Mouse (Mus musculus) myocyte (in vitro differentiated cells): ENCODE results near the gene Wdr46. TPM values are rescaled to one million over a fixed set of nuclear protein-coding genes. Genes with fewer than 3 reads are reported as not detected.

Experiments
- H3K27me3 ChIP-seq: one replicate; pipeline ENCODE4 v1.6.1; 2011; ENCODE audit not compliant: control insufficient read depth, insufficient read depth, insufficient read length
- H3K36me3 ChIP-seq: one replicate; pipeline ENCODE4 v1.6.1; 2011; ENCODE audit not compliant: control insufficient read depth, insufficient read depth
- H3K4me2 ChIP-seq: one replicate; pipeline ENCODE4 v1.6.1; 2011; ENCODE audit warnings: low read depth, control low read depth
- H3K4me3 ChIP-seq: one replicate; pipeline ENCODE4 v1.5.1; 2011; ENCODE audit warnings: mild to moderate bottlenecking, control low read depth, moderate library complexity
- H3K79me2 ChIP-seq: one replicate; pipeline ENCODE4 v1.6.1; 2011; ENCODE audit not compliant: control insufficient read depth, insufficient read depth
- H3ac ChIP-seq: one replicate; pipeline ENCODE4 v1.6.1; 2011; ENCODE audit not compliant: control insufficient read depth, insufficient read length
- CEBPB ChIP-seq: IDR thresholded peaks from 2 replicates; pipeline ENCODE4 v1.6.1; 2011; ENCODE audit warnings: mild to moderate bottlenecking, moderate library complexity; ENCODE audit not compliant: poor library complexity, insufficient read depth, severe bottlenecking
- E2F4 ChIP-seq: IDR thresholded peaks from one replicate; pipeline ENCODE4 v1.6.1; 2011; ENCODE audit warnings: mild to moderate bottlenecking, control low read depth, moderate library complexity; ENCODE audit not compliant: insufficient read depth
- MAX ChIP-seq: IDR thresholded peaks from one replicate; pipeline ENCODE4 v1.6.1; 2011; ENCODE audit warnings: low read depth, mild to moderate bottlenecking, control low read depth
- MYOD1 ChIP-seq, 3 experiments: IDR thresholded peaks; one replicate each; pipeline ENCODE4 v1.6.1; 2011; ENCODE audit warnings: control low read depth in 2 of 3, low read depth in 2 of 3, mild to moderate bottlenecking in 2 of 3, moderate library complexity in 1 of 3; ENCODE audit not compliant: insufficient read length in 2 of 3, control insufficient read depth in 1 of 3
- MYOG ChIP-seq, 3 experiments: IDR thresholded peaks; one replicate each; pipeline ENCODE4 v1.6.1; 2011; ENCODE audit warnings: control low read depth in 2 of 3, low read depth in 2 of 3, mild to moderate bottlenecking in 2 of 3; ENCODE audit not compliant: insufficient read length in 2 of 3, control insufficient read depth in 1 of 3, insufficient read depth in 1 of 3
- POLR2A ChIP-seq: IDR thresholded peaks from one replicate; pipeline ENCODE4 v1.6.1; 2011; ENCODE audit warnings: low read depth, mild to moderate bottlenecking, control low read depth, moderate library complexity; ENCODE audit not compliant: insufficient read length
- POLR2AphosphoS2 ChIP-seq: IDR thresholded peaks from one replicate; pipeline ENCODE4 v1.6.1; 2011; ENCODE audit warnings: low read depth, control low read depth; ENCODE audit not compliant: insufficient read length
- REST ChIP-seq: IDR thresholded peaks from one replicate; pipeline ENCODE4 v1.6.1; 2011; ENCODE audit warnings: mild to moderate bottlenecking, control low read depth, moderate library complexity; ENCODE audit not compliant: insufficient read depth, insufficient read length
- SRF ChIP-seq: IDR thresholded peaks from one replicate; pipeline ENCODE4 v1.6.1; 2011; ENCODE audit warnings: low read depth; ENCODE audit not compliant: control insufficient read depth, insufficient read length
- TCF12 ChIP-seq: IDR thresholded peaks from one replicate; pipeline ENCODE4 v1.6.1; 2011; ENCODE audit warnings: mild to moderate bottlenecking, control low read depth; ENCODE audit not compliant: poor library complexity, insufficient read depth, severe bottlenecking
- TCF3 ChIP-seq: IDR thresholded peaks from one replicate; pipeline ENCODE4 v1.6.1; 2011; ENCODE audit warnings: low read depth, control low read depth; ENCODE audit not compliant: insufficient read length
- USF1 ChIP-seq: IDR thresholded peaks from one replicate; pipeline ENCODE4 v1.6.1; 2011; ENCODE audit warnings: low read depth, mild to moderate bottlenecking, control low read depth, moderate library complexity
- polyA plus RNA-seq: library from polyadenylated mRNA; unstranded; fragments of >200 nt; fragmentation: generic; extraction: Trizol; gene quantifications from one replicate; pipeline ENCODE4 v1.2.1, GENCODE M21; 2012; ENCODE audit warnings: missing spikeins

The Wdr46 gene
- polyA plus RNA-seq, 1 experiment, result 25.9 TPM

GRCm38 (mm10) chr17:33919351-33920281, 20.8 kb upstream of the Wdr46 start:
- Histone ChIP-seq H3K4me2 (peak overlapping the region; percentile 90), H3K79me2 (peaks cover 4% of the 10 kb centered on the region), H3K36me3 (peaks cover 4% of the 10 kb centered on the region), H3K27me3 (no peaks in the 10 kb centered on the region), H3K4me3 (peak overlapping the region; percentile 66), H3ac (no peak overlapping the region)
- TF ChIP-seq REST (no peak), CEBPB (no peak), POLR2A (no peak), POLR2AphosphoS2 (peak; percentile 67), E2F4 (no peak), SRF (no peak), MYOG (IDR thresholded peaks at IDR 0.05; ENCODE audit: control insufficient read depth in 1 of 3, insufficient read depth in 1 of 3, insufficient read length in 2 of 3, low read depth in 2 of 3) (no peak)

- no peak overlapping the region for H3ac ChIP-seq
- H3K79me2 ChIP-seq, result peaks cover 4% of the 10 kb centered on the region
- H3K36me3 ChIP-seq, result peaks cover 4% of the 10 kb centered on the region
- peak; percentile 46 for TF ChIP-seq POLR2A
- peak in 2 of 3 experiments; percentile 68 to 74 for TF ChIP-seq MYOD1 (IDR thresholded peaks at IDR 0.05; ENCODE audit: control insufficient read depth in 1 of 3, insufficient read length in 2 of 3, low read depth in 2 of 3)
- TF ChIP-seq POLR2AphosphoS2, result peak; percentile 10
- no peak for TF ChIP-seq TCF12
- peak in 2 of 3 experiments; percentile 18 to 76 for TF ChIP-seq MYOG (IDR thresholded peaks at IDR 0.05; ENCODE audit: control insufficient read depth in 1 of 3, insufficient read depth in 1 of 3, insufficient read length in 2 of 3, low read depth in 2 of 3)
- no peaks in the 10 kb centered on the region for H3K27me3 ChIP-seq
- peak overlapping the region; percentile 90 for H3K4me2 ChIP-seq
- H3K4me3 ChIP-seq, result peak overlapping the region; percentile 66
Measured at GRCm38 (mm10) chr17:33920282-33921097, 20.0 kb upstream of the Wdr46 start.

GRCm38 (mm10) chr17:33921361-33921760, 19.1 kb upstream of the Wdr46 start:
- H3K27me3 ChIP-seq, result no peaks in the 10 kb centered on the region
- peak overlapping the region; percentile 66 for H3K4me3 ChIP-seq
- TF ChIP-seq SRF, result no peak
- no peak for TF ChIP-seq USF1
- TF ChIP-seq POLR2AphosphoS2, result no peak
- TF ChIP-seq E2F4, result no peak
- no peak for TF ChIP-seq MYOG (IDR thresholded peaks at IDR 0.05; ENCODE audit: control insufficient read depth in 1 of 3, insufficient read depth in 1 of 3, insufficient read length in 2 of 3, low read depth in 2 of 3)
- TF ChIP-seq TCF12, result no peak
- TF ChIP-seq REST, result no peak
- no peak for TF ChIP-seq POLR2A
- no peak for TF ChIP-seq MYOD1 (IDR thresholded peaks at IDR 0.05; ENCODE audit: control insufficient read depth in 1 of 3, insufficient read length in 2 of 3, low read depth in 2 of 3)
- no peak for TF ChIP-seq TCF3
- TF ChIP-seq CEBPB, result no peak
- TF ChIP-seq MAX, result no peak
- peak overlapping the region; percentile 90 for H3K4me2 ChIP-seq
- peaks cover 4% of the 10 kb centered on the region for H3K79me2 ChIP-seq
- peaks cover 4% of the 10 kb centered on the region for H3K36me3 ChIP-seq
- H3ac ChIP-seq, result no peak overlapping the region

GRCm38 (mm10) chr17:33924577-33925283, 15.7 kb upstream of the Wdr46 start:
- TF ChIP-seq SRF (no peak), CEBPB (no peak), MAX (no peak), E2F4 (no peak), TCF3 (no peak), POLR2A (no peak), MYOD1 (IDR thresholded peaks at IDR 0.05; ENCODE audit: control insufficient read depth in 1 of 3, insufficient read length in 2 of 3, low read depth in 2 of 3) (no peak), POLR2AphosphoS2 (no peak), USF1 (no peak)
- Histone ChIP-seq H3K79me2 (peaks cover 16% of the 10 kb centered on the region), H3K4me3 (no peak overlapping the region), H3K4me2 (no peak overlapping the region), H3K27me3 (no peaks in the 10 kb centered on the region), H3ac (no peak overlapping the region), H3K36me3 (peaks cover 4% of the 10 kb centered on the region)
